Mouse (Mus musculus) CH12.LX (cell line): ENCODE measurements around the gene Dnajb5.

Experiments
- CTCF ChIP-seq, 2 experiments: IDR thresholded peaks in 1 of 2; conservative IDR thresholded peaks in 1 of 2; 2 replicates each; pipeline ENCODE4 v1.5.1; 2011 to 2012; ENCODE audit warnings: low read depth in 2 of 2, low read length in 2 of 2, improper control_type of control experiment in 1 of 2, inconsistent platforms in 1 of 2, mild to moderate bottlenecking in 1 of 2, moderate library complexity in 1 of 2
- KAT2A ChIP-seq: IDR thresholded peaks from 2 replicates; pipeline ENCODE4 v1.6.1; 2012; ENCODE audit warnings: low read length, improper control_type of control experiment, inconsistent platforms; ENCODE audit not compliant: insufficient replicate concordance
- MAX ChIP-seq: IDR thresholded peaks from 2 replicates; pipeline ENCODE4 v1.6.1; 2011; ENCODE audit warnings: low read length, improper control_type of control experiment
- MYC ChIP-seq: IDR thresholded peaks from 2 replicates; pipeline ENCODE4 v1.6.1; 2011; ENCODE audit warnings: low read depth, mild to moderate bottlenecking, improper control_type of control experiment, low read length
- POLR2A ChIP-seq: IDR thresholded peaks from 2 replicates; pipeline ENCODE4 v1.6.1; 2011; ENCODE audit warnings: low read depth, mild to moderate bottlenecking, improper control_type of control experiment, low read length
- POLR2AphosphoS2 ChIP-seq: IDR thresholded peaks from 2 replicates; pipeline ENCODE4 v1.6.1; 2011; ENCODE audit warnings: low read depth, low read length, improper control_type of control experiment
- RCOR1 ChIP-seq: conservative IDR thresholded peaks from 2 replicates; pipeline ENCODE4 v1.6.1; 2012; ENCODE audit warnings: low read depth, mild to moderate bottlenecking, inconsistent platforms, low read length, improper control_type of control experiment
- USF1 ChIP-seq: IDR thresholded peaks from 2 replicates; pipeline ENCODE4 v1.6.1; 2014; ENCODE audit warnings: low read depth, mild to moderate bottlenecking, inconsistent platforms, low read length, improper control_type of control experiment
- ZNF384 ChIP-seq: IDR thresholded peaks from 2 replicates; pipeline ENCODE4 v1.6.1; 2012; ENCODE audit warnings: low read depth, low read length, improper control_type of control experiment, inconsistent platforms

DNA sequence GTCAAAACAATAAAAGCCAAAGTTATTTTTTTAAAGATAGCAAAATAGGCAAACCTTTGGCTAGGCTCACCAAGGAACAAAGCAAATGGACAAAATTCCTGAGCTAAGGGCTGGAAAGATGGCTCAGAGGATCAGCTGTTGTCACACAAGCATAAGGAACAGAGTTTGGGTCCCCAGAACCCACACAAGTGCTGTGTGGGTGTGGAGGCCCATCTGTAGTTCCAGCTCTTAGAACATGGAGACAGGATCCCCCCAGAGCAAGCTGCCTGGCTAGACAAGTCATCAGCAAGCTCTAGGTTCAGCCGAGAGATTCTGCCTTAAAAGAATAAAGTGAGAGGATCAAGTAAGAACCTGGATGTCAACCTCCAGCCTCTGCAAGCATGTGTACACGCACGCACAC is 45.1 kb upstream of the Dnajb5 start:
- no peak for TF ChIP-seq USF1
- TF ChIP-seq POLR2A: no peak
- no peak for TF ChIP-seq CTCF (conservative IDR thresholded peaks at IDR 0.05 in 1 of 2, IDR thresholded peaks at IDR 0.05 in 1 of 2; ENCODE audit: low read depth in 2 of 2, low read length in 2 of 2)
- no peak for TF ChIP-seq MAX
- no peak for TF ChIP-seq ZNF384
- TF ChIP-seq KAT2A: no peak
- TF ChIP-seq MYC: no peak
- TF ChIP-seq RCOR1: no peak
- TF ChIP-seq POLR2AphosphoS2: no peak
